Mouse (Mus musculus) liver, postnatal 0 days (tissue): ENCODE measurements around the gene Styxl1.

Source experiments
- CTCF ChIP-seq: sonication (generic); IDR thresholded peaks from 2 replicates; pipeline ENCODE4 v1.5.1; 2016; ENCODE audit warnings: antibody characterized with exemption, low read depth
- EP300 ChIP-seq: IDR thresholded peaks from 2 replicates; pipeline ENCODE4 v1.6.1; 2016; ENCODE audit warnings: antibody characterized with exemption, low read depth, mild to moderate bottlenecking

DNA sequence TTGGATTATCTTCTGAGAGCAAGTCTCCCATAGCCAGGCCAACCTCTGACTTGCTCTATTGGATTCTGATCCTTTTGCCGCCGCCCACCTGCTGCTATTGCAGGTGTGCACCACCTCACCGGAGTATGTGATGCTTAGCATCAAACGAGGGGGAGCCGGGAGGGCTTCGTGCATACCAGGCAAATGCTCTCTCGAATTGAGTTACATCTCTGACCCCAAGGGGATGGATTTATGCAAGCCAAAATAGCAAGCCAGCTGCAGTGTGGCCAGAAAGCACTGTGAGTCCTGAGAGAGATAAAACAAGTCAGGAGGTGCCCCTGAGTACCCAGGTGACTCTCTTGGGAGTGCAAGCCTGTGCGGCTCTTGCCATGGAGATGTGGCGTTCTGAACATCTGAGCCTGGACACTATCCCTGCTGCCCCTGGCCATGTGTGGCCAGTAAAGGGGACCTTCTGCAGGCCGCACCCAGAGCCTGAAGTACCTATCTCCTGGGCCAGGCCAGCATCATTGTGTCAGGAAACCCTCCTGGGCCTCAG, 58.5 kb downstream of the Styxl1 start:
- TF ChIP-seq CTCF (no peak), EP300 (no peak)
